Mouse (Mus musculus) cerebellum, adult 8-10 months (tissue): ENCODE measurements around the gene Krtap1-3.

Experiments
- DNase-seq: peaks from one replicate; pipeline ENCODE4 v3.0.0; 2022

Krtap1-3 gene

GRCm38 (mm10) chr11:99557976-99558745 lies 33.0 kb downstream of the Krtap1-3 start:
- DNase-seq: no peak

- DNase-seq: no peak
Observed at GRCm38 (mm10) chr11:99556753-99557152, 34.4 kb downstream of the Krtap1-3 start, which contains the start of gene Krtap3-2. Gene Krtap3-2 (minus strand): TSS chr11:99556853.

- no peak for DNase-seq
Observed at GRCm38 (mm10) chr11:99556195-99556594, 34.9 kb downstream of the Krtap1-3 start.

- no peak for DNase-seq
Observed at GRCm38 (mm10) chr11:99550765-99551164, 40.4 kb downstream of the Krtap1-3 start, which contains the start of gene Krtap3-3. Gene Krtap3-3 (minus strand): TSS chr11:99550865.

GRCm38 (mm10) chr11:99547892-99548291 lies 43.2 kb downstream of the Krtap1-3 start:
- DNase-seq: no peak
